Mouse (Mus musculus) lung, postnatal 36 days (tissue): ENCODE results near the gene Dusp18.

Source experiments
- DNase-seq: peaks from one replicate; pipeline ENCODE4 v3.0.0; 2022; ENCODE audit warnings: mixed read lengths

The Dusp18 gene

GRCm38 (mm10) chr11:3931511-3932211 is 36.6 kb downstream of the Dusp18 start, which contains the start of gene Tcn2:
Gene Tcn2 (minus strand): TSS chr11:3932159.
- DNase-seq: peak; percentile 97

GRCm38 (mm10) chr11:3933756-3934285 is 38.8 kb downstream of the Dusp18 start:
- no peak for DNase-seq

GRCm38 (mm10) chr11:3935135-3935534 is 40.1 kb downstream of the Dusp18 start:
- no peak for DNase-seq

- no peak for DNase-seq
Observed at GRCm38 (mm10) chr11:3936318-3936717, 41.3 kb downstream of the Dusp18 start.

GRCm38 (mm10) chr11:3937321-3937874 is 42.4 kb downstream of the Dusp18 start:
- no peak for DNase-seq

- no peak for DNase-seq
Observed at GRCm38 (mm10) chr11:3941371-3941770, 46.3 kb downstream of the Dusp18 start.

- DNase-seq: no peak
Observed at GRCm38 (mm10) chr11:3946386-3946785, 51.3 kb downstream of the Dusp18 start.
